Mouse (Mus musculus) right cerebral cortex, postnatal 25 days (tissue): ENCODE measurements around the gene Col13a1.

Source experiments
- DNase-seq: peaks from one replicate; pipeline ENCODE4 v3.0.0; 2022

Gene Col13a1

DNA sequence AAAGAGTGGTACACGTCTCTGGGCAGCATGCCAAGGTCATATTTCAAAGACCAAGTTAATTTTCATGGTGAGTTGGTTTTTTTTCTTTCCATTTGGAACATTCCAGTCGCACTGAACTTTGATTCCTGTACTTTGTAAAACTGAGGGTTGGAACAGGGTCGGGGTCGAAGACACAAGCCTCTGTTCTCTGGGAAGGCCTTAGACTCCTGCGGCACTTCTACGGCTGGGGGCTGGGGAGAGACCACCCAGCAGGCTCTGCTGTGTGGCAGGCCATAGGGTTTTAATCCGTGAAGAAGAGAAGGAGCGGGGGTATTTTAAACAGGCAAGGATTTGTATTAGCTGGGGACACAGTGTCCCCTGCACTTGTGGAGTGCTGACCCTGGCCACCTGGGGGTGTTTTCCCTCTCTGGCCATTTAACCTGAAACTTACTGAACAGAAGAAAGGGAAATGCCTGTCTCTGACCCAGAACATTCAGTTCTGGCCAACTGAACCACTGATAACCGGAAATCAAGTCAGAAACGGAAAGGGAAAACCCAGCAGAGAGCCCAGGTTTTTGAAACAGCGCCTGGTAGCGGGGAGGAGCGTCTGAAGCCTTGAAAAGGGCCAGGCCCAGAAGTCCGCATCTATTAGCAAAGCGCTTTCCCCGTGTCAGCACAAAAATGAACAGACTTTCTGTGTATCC, 152.0 kb downstream of the Col13a1 start:
- DNase-seq = no peak

DNA sequence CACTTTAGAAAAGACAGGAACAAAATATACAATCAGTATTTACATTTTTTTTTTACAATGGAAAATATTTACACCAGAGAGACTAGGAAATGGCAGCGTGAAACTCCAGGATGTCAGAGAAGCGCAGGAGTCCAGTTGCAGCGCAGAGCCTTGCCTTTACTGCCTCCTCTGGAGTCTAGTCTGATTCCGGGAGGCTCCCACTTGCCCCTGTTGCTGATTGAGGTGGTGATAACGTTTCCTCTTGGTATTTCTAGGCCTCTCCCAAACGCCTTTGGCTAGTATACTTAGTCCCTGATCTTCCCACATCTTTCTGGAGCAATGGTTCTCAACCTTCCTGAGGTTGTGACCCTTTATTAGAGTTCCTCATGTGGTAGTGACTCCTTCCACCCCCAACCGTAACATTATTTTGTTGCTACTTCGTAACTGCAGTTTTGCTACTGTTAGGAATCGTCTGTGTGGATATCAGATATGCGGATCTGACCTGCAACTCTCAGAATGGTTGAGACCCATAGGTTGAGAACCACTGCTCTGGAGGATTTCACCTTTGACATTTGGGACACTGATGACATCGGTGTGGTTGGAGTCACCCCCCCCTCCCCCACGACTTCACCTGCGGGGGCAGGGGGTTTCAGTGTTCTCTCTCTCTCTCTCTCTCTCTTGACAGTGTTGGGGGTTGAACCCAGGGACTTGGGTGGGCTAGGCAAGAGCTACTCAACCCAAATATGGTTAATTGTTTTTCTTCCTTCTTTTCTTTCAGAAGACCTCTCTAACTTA, 152.7 kb downstream of the Col13a1 start:
- no peak for DNase-seq

GRCm38 (mm10) chr10:61825536-61825935, 153.4 kb downstream of the Col13a1 start:
- no peak for DNase-seq

DNA sequence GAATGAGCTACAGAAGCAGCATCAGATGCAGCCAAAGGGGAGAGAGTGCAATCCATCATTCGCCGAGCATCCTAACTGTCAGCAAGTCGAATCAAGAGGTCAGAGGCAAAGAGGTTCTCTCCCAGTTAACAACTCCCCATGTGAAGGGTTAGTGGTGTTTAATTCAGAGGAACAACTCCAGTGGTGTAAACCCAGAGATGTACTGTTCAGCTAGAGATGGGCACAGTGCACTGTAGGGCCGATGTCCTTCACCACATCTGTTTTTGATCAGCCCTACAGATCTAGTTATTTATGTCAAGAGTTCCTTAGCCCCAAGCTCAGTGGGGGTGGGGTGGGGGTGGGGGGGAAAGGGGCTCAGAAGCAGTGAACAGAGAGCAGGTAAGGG, 155.2 kb downstream of the Col13a1 start:
- no peak for DNase-seq

GRCm38 (mm10) chr10:61822968-61823730, 155.8 kb downstream of the Col13a1 start:
- no peak for DNase-seq

- DNase-seq = no peak
Measured at GRCm38 (mm10) chr10:61820050-61820449, 158.9 kb downstream of the Col13a1 start.

DNA sequence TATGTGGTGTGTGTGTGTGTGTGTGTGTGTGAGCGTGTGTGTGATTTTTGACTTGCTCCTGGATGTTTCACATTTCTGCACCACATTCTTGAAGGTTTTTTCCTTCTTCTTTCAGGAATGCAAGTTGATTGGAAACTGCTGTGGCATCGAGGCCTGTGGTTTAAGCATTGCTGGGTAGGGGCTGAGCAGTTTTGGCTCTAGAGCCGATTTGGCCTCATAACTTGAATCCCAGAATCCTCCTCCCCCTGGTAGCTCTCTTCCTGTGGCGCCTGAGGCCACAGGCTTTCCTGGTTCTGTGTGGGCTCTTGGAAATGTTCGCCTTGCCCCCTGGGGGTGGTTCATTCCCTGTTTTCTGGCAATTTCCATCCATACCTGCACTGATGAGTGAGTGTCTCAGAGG, 166.9 kb downstream of the Col13a1 start:
- DNase-seq = no peak

DNA sequence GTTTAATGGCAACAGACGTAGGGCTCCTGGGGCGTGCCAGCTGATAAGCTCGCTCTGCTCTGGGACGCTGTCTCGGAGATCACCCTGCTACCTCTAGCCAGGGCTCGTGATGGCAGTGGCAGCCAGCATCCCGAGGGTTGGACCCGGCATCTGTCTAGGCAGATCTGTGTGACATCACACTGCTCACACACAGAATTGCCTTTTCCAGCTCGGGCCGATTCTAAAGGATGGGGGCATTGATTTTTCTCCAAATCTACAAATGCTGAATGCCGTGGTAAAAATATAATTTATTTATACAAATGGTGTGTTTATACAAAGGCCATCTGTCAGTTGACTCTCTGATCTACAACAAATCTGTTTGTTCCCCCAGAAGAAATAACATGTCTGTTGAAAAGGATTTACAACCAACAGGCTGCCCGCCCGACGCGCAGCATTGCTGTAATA, 180.8 kb downstream of the Col13a1 start:
- DNase-seq = no peak

DNA sequence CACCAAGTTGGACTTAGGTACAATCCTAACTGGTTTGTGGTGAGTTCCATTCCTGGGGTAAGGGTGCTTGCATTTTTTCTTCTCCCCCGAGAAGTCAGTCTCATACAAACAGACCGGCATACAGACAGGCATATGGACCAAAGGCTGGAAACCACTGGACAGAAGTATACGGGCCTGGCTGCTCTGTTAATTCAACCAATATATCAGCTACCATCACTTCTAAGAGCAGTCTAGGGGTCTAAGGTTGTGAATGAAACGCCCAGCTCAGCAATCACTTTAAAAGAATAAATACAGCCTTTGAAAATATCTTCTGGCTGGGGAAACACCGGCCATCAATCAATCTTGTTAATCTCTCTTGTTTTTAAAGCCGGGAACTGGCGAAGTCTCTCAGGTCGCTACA, 183.4 kb downstream of the Col13a1 start:
- DNase-seq = no peak

GRCm38 (mm10) chr10:61794971-61795370, 183.9 kb downstream of the Col13a1 start:
- DNase-seq = no peak

DNA sequence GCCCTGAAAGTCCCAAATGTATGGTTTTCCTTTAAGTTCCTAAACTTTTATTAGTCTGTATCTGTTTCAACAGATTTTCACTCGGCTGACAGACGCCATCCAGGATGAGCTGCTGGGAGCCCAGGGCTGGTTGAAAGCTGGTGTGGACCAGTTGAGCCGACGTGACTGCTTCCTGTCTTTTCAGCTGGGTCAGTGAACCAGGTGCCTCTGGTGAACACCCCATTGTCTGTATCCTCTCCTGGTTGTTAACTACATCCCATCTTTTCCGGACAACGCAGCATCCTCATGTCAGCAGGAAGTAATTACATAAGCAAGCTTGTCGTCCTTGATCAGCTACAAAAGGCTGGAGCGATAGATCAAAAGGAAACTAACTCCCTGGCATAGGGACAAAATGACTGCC, 185.9 kb downstream of the Col13a1 start:
- DNase-seq = no peak

- no peak for DNase-seq
Measured at GRCm38 (mm10) chr10:61788499-61788898, 190.4 kb downstream of the Col13a1 start.
